Mouse (Mus musculus) olfactory bulb, adult 2 months (tissue): ENCODE measurements around the gene 0610030E20Rik.

Experiments used
- CTCF ChIP-seq: fragments of 200-500 bp; IDR thresholded peaks from 2 replicates; pipeline ENCODE4 v1.5.1; 2012; ENCODE audit warnings: low read depth, mild to moderate bottlenecking, low read length, moderate library complexity; ENCODE audit not compliant: insufficient read depth
- POLR2A ChIP-seq: fragments of 200-500 bp; IDR thresholded peaks from 2 replicates; pipeline ENCODE4 v1.6.1; 2012; ENCODE audit warnings: mild to moderate bottlenecking, low read depth, low read length, moderate library complexity; ENCODE audit not compliant: insufficient read depth

- TF ChIP-seq POLR2A (no peak), CTCF (no peak)
These were observed 16.9 kb downstream of the 0610030E20Rik start for GRCm38 (mm10) chr6:72364009-72364408.
